Comparison of ENCODE assay signal across 8 mouse cellular contexts in genomic region chr7:45234922-45235571, GRCm38 (mm10). TPM values are rescaled to one million over a fixed set of nuclear protein-coding genes. Genes with fewer than 3 reads are reported as not detected.
DNase-seq lines count a peak whose midpoint lies in the region; ATAC-seq and TF ChIP-seq lines count a peak whose summit lies in the region.

No protein-coding gene starts in this region.

- ATAC-seq in limb, embryonic 15.5 days (ENCODE audit: insufficient number of reproducible peaks, low FRiP score, low TSS enrichment, low read depth): peak; percentile 81
- peak; percentile 64 for ATAC-seq in midbrain, embryonic 16.5 days

- H3K9me3 ChIP-seq in hindbrain, embryonic 10.5 days: no peaks in the 10 kb centered on the region
- H3K9me3 ChIP-seq in limb, embryonic 15.5 days: no peaks in the 10 kb centered on the region
- H3K9me3 ChIP-seq in midbrain, embryonic 16.5 days (replicated peaks; ENCODE audit: control insufficient read depth, low read length, poor library complexity, severe bottlenecking): no peaks in the 10 kb centered on the region

- WGBS in hindbrain, embryonic 10.5 days: 4% methylated on average over 21 of the region's 21 CpGs
- 6% methylated on average over 21 of the region's 21 CpGs for WGBS in limb, embryonic 15.5 days
- whole genome bisulfite sequencing in midbrain, embryonic 16.5 days: 8% methylated on average over 21 of the region's 21 CpGs

- 0 out of 2 replicates have a peak overlapping the region, but pooled peaks have one; percentile 31 for H3K9ac ChIP-seq in limb, embryonic 15.5 days
- 0 out of 2 replicates have a peak overlapping the region, but pooled peaks have one; percentile 8 for H3K9ac ChIP-seq in midbrain, embryonic 16.5 days (ENCODE audit: low read depth, low read length)

- H3K4me2 ChIP-seq in limb, embryonic 15.5 days: peak overlapping the region; percentile 50
- H3K4me2 ChIP-seq in midbrain, embryonic 16.5 days (ENCODE audit: low read length): peak overlapping the region; percentile 27

- H3K27me3 ChIP-seq in hindbrain, embryonic 10.5 days (ENCODE audit: insufficient read depth, poor library complexity, severe bottlenecking): peaks cover 61% of the 10 kb centered on the region
- H3K27me3 ChIP-seq in limb, embryonic 15.5 days: 0 out of 2 replicates have a peak, but pooled peaks cover 8% of the 10 kb centered on the region
- H3K27me3 ChIP-seq in midbrain, embryonic 16.5 days (ENCODE audit: control insufficient read depth, insufficient read depth, low read depth, low read length): peaks cover 20% of the 10 kb centered on the region

- peaks cover 39% of the 10 kb centered on the region for H3K36me3 ChIP-seq in hindbrain, embryonic 10.5 days
- H3K36me3 ChIP-seq in limb, embryonic 15.5 days: peaks cover 32% of the 10 kb centered on the region
- no peaks in the 10 kb centered on the region for H3K36me3 ChIP-seq in midbrain, embryonic 16.5 days (ENCODE audit: control insufficient read depth, insufficient read depth, low read length)

- DNase-seq in left cerebral cortex, postnatal 4 days: peak; percentile 59
- no peak for DNase-seq in left cerebral cortex, adult 11 months (ENCODE audit: low spot score)
- peak; percentile 69 for DNase-seq in hindbrain, embryonic 10.5 days (ENCODE audit: low spot score)
- DNase-seq in urinary bladder, adult 2 months (ENCODE audit: low spot score): no peak
- no peak for DNase-seq in spleen, postnatal 10 days (ENCODE audit: low spot score in 2 of 2)

- H3K4me1 ChIP-seq in embryonic fibroblast, embryonic 13.5 days (ENCODE audit: control insufficient read depth, insufficient read depth, low read length): no peaks in the 10 kb centered on the region
- peaks cover 53% of the 10 kb centered on the region for H3K4me1 ChIP-seq in hindbrain, embryonic 10.5 days (replicated peaks)
- peaks cover 32% of the 10 kb centered on the region for H3K4me1 ChIP-seq in limb, embryonic 15.5 days
- H3K4me1 ChIP-seq in midbrain, embryonic 16.5 days (ENCODE audit: control insufficient read depth, insufficient read depth, low read length): peaks cover 7% of the 10 kb centered on the region; the same call in 1 of the 2 replicates

- TF ChIP-seq CTCF in embryonic fibroblast, embryonic 13.5 days (IDR thresholded peaks at IDR 0.05; ENCODE audit: borderline replicate concordance, insufficient read depth, low read length): no peak

- intact Hi-C loops in left cerebral cortex, postnatal 4 days (cut with DNase I): no loop called here

- H3K4me3 ChIP-seq in embryonic fibroblast, embryonic 13.5 days (ENCODE audit: insufficient read depth, low read length): no peak overlapping the region
- peak overlapping the region; percentile 29 for H3K4me3 ChIP-seq in hindbrain, embryonic 10.5 days
- peak overlapping the region; percentile 30 for H3K4me3 ChIP-seq in limb, embryonic 15.5 days
- no peak overlapping the region for H3K4me3 ChIP-seq in midbrain, embryonic 16.5 days (ENCODE audit: low read depth, low read length)

- no peak overlapping the region for H3K27ac ChIP-seq in embryonic fibroblast, embryonic 13.5 days (ENCODE audit: insufficient read depth, low read length)
- peak overlapping the region; percentile 79 for H3K27ac ChIP-seq in hindbrain, embryonic 10.5 days
- peak overlapping the region; percentile 44; the same call in 1 of the 2 replicates for H3K27ac ChIP-seq in limb, embryonic 15.5 days
- H3K27ac ChIP-seq in midbrain, embryonic 16.5 days (ENCODE audit: low read length): no peak overlapping the region

- 0 out of 2 replicates have a peak, but pooled peaks have one; percentile 6 for TF ChIP-seq POLR2A in embryonic fibroblast, embryonic 13.5 days (IDR thresholded peaks at IDR 0.05; ENCODE audit: low read depth, low read length)

RNA-seq across cellular contexts. Expression of gene Cd37, which starts 3.9 kb away (rescaled TPM):
- total RNA-seq in left cerebral cortex, postnatal 4 days (2021): 1 to 10 TPM; 2.5 to 2.6 TPM
- 0.86 TPM in 1 of 2 replicates, not detected in the other for polyA plus RNA-seq in embryonic fibroblast, embryonic 13.5 days (2011; ENCODE audit: insufficient read length, low read depth, missing spikeins)
- 1.0 and 1.1 TPM in 2 replicates for polyA plus RNA-seq in hindbrain, embryonic 10.5 days (2016; fragmentation: Nextera tagmentation; extraction: Ambion mirVana)
- polyA plus RNA-seq in limb, embryonic 15.5 days (2015; fragmentation: Nextera tagmentation; extraction: Ambion mirVana): 3.8 and 5.1 TPM in 2 replicates
- polyA plus RNA-seq in midbrain, embryonic 16.5 days (2015; fragmentation: Nextera tagmentation; extraction: Ambion mirVana): 1.3 and 1.4 TPM in 2 replicates
- 12.3 and 15.1 TPM in 2 replicates for polyA plus RNA-seq in urinary bladder, adult 2 months (2012; rRNA removed)

RNA-seq across cellular contexts. Expression of gene Slc6a16, which starts 5.8 kb away (rescaled TPM):
- total RNA-seq in left cerebral cortex, postnatal 4 days (2021): 1 to 10 TPM; 1.2 to 1.8 TPM
- not detected in 2 replicates for polyA plus RNA-seq in embryonic fibroblast, embryonic 13.5 days (2011; ENCODE audit: insufficient read length, low read depth, missing spikeins)
- polyA plus RNA-seq in hindbrain, embryonic 10.5 days (2016; fragmentation: Nextera tagmentation; extraction: Ambion mirVana): 0.26 TPM in 1 of 2 replicates, not detected in the other
- 0.09 TPM in 1 of 2 replicates, not detected in the other for polyA plus RNA-seq in limb, embryonic 15.5 days (2015; fragmentation: Nextera tagmentation; extraction: Ambion mirVana)
- 0.93 and 1.2 TPM in 2 replicates for polyA plus RNA-seq in midbrain, embryonic 16.5 days (2015; fragmentation: Nextera tagmentation; extraction: Ambion mirVana)
- not detected in 2 replicates for polyA plus RNA-seq in urinary bladder, adult 2 months (2012; rRNA removed)

RNA-seq across cellular contexts. Expression of gene Tead2, which starts 19.5 kb away (rescaled TPM):
- total RNA-seq in left cerebral cortex, postnatal 4 days (2021): 10 to 100 TPM; 15.1 to 17.6 TPM
- 79.9 and 94.3 TPM in 2 replicates for polyA plus RNA-seq in embryonic fibroblast, embryonic 13.5 days (2011; ENCODE audit: insufficient read length, low read depth, missing spikeins)
- 324 and 370 TPM in 2 replicates for polyA plus RNA-seq in hindbrain, embryonic 10.5 days (2016; fragmentation: Nextera tagmentation; extraction: Ambion mirVana)
- polyA plus RNA-seq in limb, embryonic 15.5 days (2015; fragmentation: Nextera tagmentation; extraction: Ambion mirVana): 131 and 134 TPM in 2 replicates
- polyA plus RNA-seq in midbrain, embryonic 16.5 days (2015; fragmentation: Nextera tagmentation; extraction: Ambion mirVana): 30.5 and 39.5 TPM in 2 replicates
- polyA plus RNA-seq in urinary bladder, adult 2 months (2012; rRNA removed): 29.1 and 29.2 TPM in 2 replicates

RNA-seq across cellular contexts. Expression of gene Dkkl1, which starts 23.1 kb away (rescaled TPM):
- total RNA-seq in left cerebral cortex, postnatal 4 days (2021): 10 to 100 TPM; 14.5 to 18.3 TPM
- not detected in 2 replicates for polyA plus RNA-seq in embryonic fibroblast, embryonic 13.5 days (2011; ENCODE audit: insufficient read length, low read depth, missing spikeins)
- polyA plus RNA-seq in hindbrain, embryonic 10.5 days (2016; fragmentation: Nextera tagmentation; extraction: Ambion mirVana): 1.8 and 2.1 TPM in 2 replicates
- polyA plus RNA-seq in limb, embryonic 15.5 days (2015; fragmentation: Nextera tagmentation; extraction: Ambion mirVana): 51.2 and 64.5 TPM in 2 replicates
- 6.2 and 10.5 TPM in 2 replicates for polyA plus RNA-seq in midbrain, embryonic 16.5 days (2015; fragmentation: Nextera tagmentation; extraction: Ambion mirVana)
- 5.1 and 7.5 TPM in 2 replicates for polyA plus RNA-seq in urinary bladder, adult 2 months (2012; rRNA removed)

RNA-seq across cellular contexts. Expression of gene Ccdc155, which starts 30.4 kb away (rescaled TPM):
- 1 to 10 TPM; 1.1 to 1.9 TPM for total RNA-seq in left cerebral cortex, postnatal 4 days (2021)
- polyA plus RNA-seq in embryonic fibroblast, embryonic 13.5 days (2011; ENCODE audit: insufficient read length, low read depth, missing spikeins): not detected in 2 replicates
- polyA plus RNA-seq in hindbrain, embryonic 10.5 days (2016; fragmentation: Nextera tagmentation; extraction: Ambion mirVana): 0.64 and 0.80 TPM in 2 replicates
- polyA plus RNA-seq in limb, embryonic 15.5 days (2015; fragmentation: Nextera tagmentation; extraction: Ambion mirVana): 1.2 and 2.7 TPM in 2 replicates
- polyA plus RNA-seq in midbrain, embryonic 16.5 days (2015; fragmentation: Nextera tagmentation; extraction: Ambion mirVana): 0.45 and 0.53 TPM in 2 replicates
- polyA plus RNA-seq in urinary bladder, adult 2 months (2012; rRNA removed): 0.12 and 0.15 TPM in 2 replicates

Comparison
In these comparisons a context has a peak if more than half of its experiments do, and no peak if none do; other contexts are left out.
1. DNase-seq: peak in left cerebral cortex, postnatal 4 days (single experiment) and hindbrain, embryonic 10.5 days (single experiment); none in left cerebral cortex, adult 11 months (single experiment), urinary bladder, adult 2 months (single experiment) and spleen, postnatal 10 days (0 of 2).
2. H3K27ac ChIP-seq: peak in hindbrain, embryonic 10.5 days (single experiment) and limb, embryonic 15.5 days (single experiment); none in embryonic fibroblast, embryonic 13.5 days (single experiment) and midbrain, embryonic 16.5 days (single experiment).
3. H3K4me3 ChIP-seq: peak in hindbrain, embryonic 10.5 days (single experiment) and limb, embryonic 15.5 days (single experiment); none in embryonic fibroblast, embryonic 13.5 days (single experiment) and midbrain, embryonic 16.5 days (single experiment).